ENCODE assay signal across 24 mouse cellular contexts in genomic region chr11:81803544-81803943, GRCm38 (mm10). TPM values are rescaled to one million over a fixed set of nuclear protein-coding genes. Genes with fewer than 3 reads are reported as not detected.
"Had no signal": no experiment of that assay in that cellular context is flagged by ENCODE, and none has a peak within 500 bp of the region (broad histone marks: within the 10 kb centered on the region; RNA-seq: fewer than 3 reads in every experiment).

No protein-coding gene starts in this region.

- H3K4me2 ChIP-seq: lung, embryonic 15.5 days; midbrain, embryonic 11.5 days; midbrain, embryonic 13.5 days; midbrain, embryonic 15.5 days; neural tube, embryonic 12.5 days; stomach, embryonic 15.5 days had no signal

- DNase-seq: lung, adult 2 months; lung, postnatal 14 days; lung, postnatal 36 days; right cerebral cortex, postnatal 14 days; thymus, adult 2 months; thymus, postnatal 25 days; thymus, postnatal 4 days had no signal

- H3K9ac ChIP-seq: lung, embryonic 15.5 days; midbrain, embryonic 13.5 days; midbrain, embryonic 15.5 days; neural tube, embryonic 12.5 days; stomach, embryonic 15.5 days had no signal

- H3K4me1 ChIP-seq: lung, embryonic 15.5 days; megakaryocyte, embryonic 14.5 days; midbrain, embryonic 13.5 days; midbrain, embryonic 15.5 days; neural tube, embryonic 12.5 days; stomach, embryonic 15.5 days had no signal

- H3K36me3 ChIP-seq: lung, embryonic 15.5 days; midbrain, embryonic 13.5 days; midbrain, embryonic 15.5 days; neural tube, embryonic 12.5 days; stomach, embryonic 15.5 days had no signal

- H3K27ac ChIP-seq: lung, embryonic 15.5 days; macrophage; midbrain, embryonic 13.5 days; midbrain, embryonic 15.5 days; neural tube, embryonic 12.5 days; stomach, embryonic 15.5 days; stomach, postnatal 0 days had no signal

- H3K4me3 ChIP-seq: lung, embryonic 15.5 days; megakaryocyte, embryonic 14.5 days; midbrain, embryonic 13.5 days; midbrain, embryonic 15.5 days; neural tube, embryonic 12.5 days; stomach, embryonic 15.5 days had no signal

- H3K9me3 ChIP-seq: lung, embryonic 15.5 days; midbrain, embryonic 13.5 days; midbrain, embryonic 15.5 days; neural tube, embryonic 12.5 days; stomach, embryonic 15.5 days had no signal

- ATAC-seq: lung, postnatal 0 days; midbrain, embryonic 13.5 days; midbrain, embryonic 15.5 days had no signal

- H3K27me3 ChIP-seq: lung, embryonic 15.5 days; megakaryocyte, embryonic 14.5 days; midbrain, embryonic 13.5 days; midbrain, embryonic 15.5 days; neural tube, embryonic 12.5 days; stomach, embryonic 15.5 days had no signal

RNA-seq across cellular contexts. Expression of gene 5530401A14Rik, which starts 56.9 kb away (rescaled TPM):
- total RNA-seq: megakaryocyte progenitor cell, adult 5-6 weeks; midbrain, postnatal 0 days; monocyte, adult 5-6 weeks; neutrophil, adult 5-6 weeks had no signal
- polyA plus RNA-seq: lung, adult 2 months; lung, embryonic 15.5 days; lung, postnatal 0 days; macrophage; spleen, adult 2 months; stomach, embryonic 15.5 days; stomach, postnatal 0 days; testis, adult 2 months; thymus, adult 2 months; urinary bladder, adult 2 months had no signal
